Mouse (Mus musculus) liver, embryonic 14.5 days (tissue): Measurements from ENCODE around the gene 2610028H24Rik. TPM values are rescaled to one million over a fixed set of nuclear protein-coding genes. Genes with fewer than 3 reads are reported as not detected.

Experiments
- ATAC-seq: fragments of 200-750 bp; cut with Nextera tagmentation; 2 replicates; pipeline ENCODE4 v1.8.0; 2017; ENCODE audit warnings: moderate number of reproducible peaks, mild to moderate bottlenecking, moderate library complexity; ENCODE audit not compliant: insufficient read depth
- DNase-seq, 3 experiments: peaks; one replicate each; pipeline ENCODE4 v3.0.0-alpha.2; 2012 to 2013; ENCODE audit warnings: low read depth in 3 of 3, low spot score in 3 of 3
- H3K27ac ChIP-seq: fragments of 300-500 bp; sonication (generic); 2 replicates; pipeline ENCODE4 v1.5.1; 2014; ENCODE audit warnings: moderate library complexity, mild to moderate bottlenecking, control low read depth, inconsistent platforms
- H3K27me3 ChIP-seq: fragments of 300-500 bp; sonication (generic); 2 replicates; pipeline ENCODE4 v1.6.1; 2014; ENCODE audit warnings: mild to moderate bottlenecking, low read length, moderate library complexity; ENCODE audit not compliant: control insufficient read depth, insufficient read depth
- H3K36me3 ChIP-seq: fragments of 300-500 bp; sonication (generic); replicated peaks from 2 replicates; pipeline ENCODE4 v1.6.1; 2014; ENCODE audit warnings: low read depth; ENCODE audit not compliant: control insufficient read depth, insufficient read depth
- H3K4me1 ChIP-seq, 2 experiments: fragments of 200-500 bp in 1 of 2; fragments of 300-500 bp in 1 of 2; sonication (generic) in 1 of 2; replicated peaks; 2 replicates each; pipeline ENCODE4 v1.6.1; 2012 to 2014; ENCODE audit warnings: antibody characterized with exemption in 1 of 2, inconsistent platforms in 1 of 2, low read length in 1 of 2; ENCODE audit not compliant: control insufficient read depth in 2 of 2, insufficient read depth in 2 of 2
- H3K4me2 ChIP-seq: fragments of 300-500 bp; sonication (generic); 2 replicates; pipeline ENCODE4 v1.6.1; 2014; ENCODE audit warnings: low read depth, mild to moderate bottlenecking, control low read depth, moderate library complexity
- H3K4me3 ChIP-seq, 2 experiments: fragments of 200-500 bp in 1 of 2; fragments of 300-500 bp in 1 of 2; sonication (generic) in 1 of 2; 2 replicates each; pipeline ENCODE4 v1.5.1; 2012 to 2014; ENCODE audit warnings: low read depth in 2 of 2, low read length in 2 of 2, mild to moderate bottlenecking in 2 of 2, control low read depth in 1 of 2, inconsistent platforms in 1 of 2, moderate library complexity in 1 of 2; ENCODE audit not compliant: insufficient read depth in 1 of 2
- H3K9ac ChIP-seq: fragments of 300-500 bp; sonication (generic); replicated peaks from 2 replicates; pipeline ENCODE4 v1.6.1; 2014; ENCODE audit warnings: mild to moderate bottlenecking, control low read depth, moderate library complexity
- H3K9me3 ChIP-seq: fragments of 300-500 bp; sonication (generic); 2 replicates; pipeline ENCODE4 v1.6.1; 2016; ENCODE audit warnings: low read length, mixed read lengths; ENCODE audit not compliant: control insufficient read depth
- CTCF ChIP-seq: IDR thresholded peaks from 2 replicates; pipeline ENCODE4 v1.5.1; 2016; ENCODE audit warnings: antibody characterized with exemption, low read depth, control low read depth
- EP300 ChIP-seq: IDR thresholded peaks from 2 replicates; pipeline ENCODE4 v1.6.1; 2016; ENCODE audit warnings: antibody characterized with exemption, low read depth
- WGBS: fragments of 180-500 bp; shearing (Covaris S2); extraction: QIAGEN DNeasy Blood & Tissue Kit; methylation state at CpG from one replicate; pipeline ENCODE4 v1.1.7; 2014; ENCODE audit not compliant: insufficient replicate concordance; 5-methylcytosine and 5-hydroxymethylcytosine counted together
- polyA plus RNA-seq, 2 experiments: library from polyadenylated mRNA; depleted of rRNA in 1 of 2; stranded (reverse) in 1 of 2; unstranded in 1 of 2; fragments of >200 nt; fragmentation: Nextera tagmentation in 1 of 2; extraction: Ambion mirVana in 1 of 2; gene quantifications; 2 replicates each; pipeline versions ENCODE4 v1.2.1 to v1.2.3; 2012 to 2014

2610028H24Rik gene
- polyA plus RNA-seq, 2 experiments: not detected

GRCm38 (mm10) chr10:76497522-76497921 lies 48.6 kb downstream of the 2610028H24Rik start:
- ATAC-seq (no peak), DNase-seq (no peak)
- no peaks in the 10 kb centered on the region for H3K9me3 ChIP-seq
- H3K4me1 ChIP-seq: peaks cover 0 to 13% of the 10 kb centered on the region in 2 experiments; a peak in 1 of 4 replicates
- H3K4me2 ChIP-seq: no peak overlapping the region
- no peak overlapping the region for H3K9ac ChIP-seq
- 85% methylated on average over 4 of the region's 4 CpGs for WGBS
- no peaks in the 10 kb centered on the region for H3K27me3 ChIP-seq
- TF ChIP-seq EP300 (no peak), CTCF (no peak)
- H3K4me3 ChIP-seq: no peak overlapping the region
- H3K27ac ChIP-seq: no peak overlapping the region
- peaks cover 47% of the 10 kb centered on the region for H3K36me3 ChIP-seq

GRCm38 (mm10) chr10:76504271-76504943 lies 55.5 kb downstream of the 2610028H24Rik start:
- no peak overlapping the region for H3K27ac ChIP-seq
- H3K36me3 ChIP-seq: peaks cover 47% of the 10 kb centered on the region
- WGBS: 74% methylated on average over 11 of the region's 11 CpGs
- no peak for ATAC-seq
- no peak overlapping the region for H3K4me2 ChIP-seq
- peaks cover 0 to 4% of the 10 kb centered on the region in 2 experiments; a peak in 1 of 4 replicates for H3K4me1 ChIP-seq
- H3K9me3 ChIP-seq: no peaks in the 10 kb centered on the region
- no peak overlapping the region for H3K4me3 ChIP-seq
- no peak for DNase-seq
- TF ChIP-seq EP300: no peak
- TF ChIP-seq CTCF: no peak
- no peaks in the 10 kb centered on the region for H3K27me3 ChIP-seq
- H3K9ac ChIP-seq: no peak overlapping the region

GRCm38 (mm10) chr10:76505865-76506264 lies 57.0 kb downstream of the 2610028H24Rik start:
- WGBS: 65% methylated on average over 7 of the region's 7 CpGs
- ATAC-seq (no peak), DNase-seq (no peak)
- H3K27ac ChIP-seq: no peak overlapping the region
- H3K27me3 ChIP-seq: no peaks in the 10 kb centered on the region
- no peak overlapping the region for H3K4me3 ChIP-seq
- H3K4me1 ChIP-seq: peaks cover 0 to 4% of the 10 kb centered on the region in 2 experiments; a peak in 1 of 4 replicates
- peaks cover 35% of the 10 kb centered on the region for H3K36me3 ChIP-seq
- no peak overlapping the region for H3K4me2 ChIP-seq
- no peak overlapping the region for H3K9ac ChIP-seq
- H3K9me3 ChIP-seq: no peaks in the 10 kb centered on the region
- TF ChIP-seq CTCF: no peak
- no peak for TF ChIP-seq EP300

Other genes starting within 250 kb of the 2610028H24Rik start
- gene Prmt2, start 211.2 kb upstream of the 2610028H24Rik start, polyA plus RNA-seq (2012; rRNA removed): 3.8 and 3.9 TPM in 2 replicates
- 4.3 and 5.0 TPM in 2 replicates for gene Prmt2, start 211.2 kb upstream of the 2610028H24Rik start, polyA plus RNA-seq (2014; fragmentation: Nextera tagmentation; extraction: Ambion mirVana)
- 0.06 TPM in 1 of 2 replicates, not detected in the other for gene S100b, start 195.2 kb upstream of the 2610028H24Rik start, polyA plus RNA-seq (2012; rRNA removed)
- gene S100b, start 195.2 kb upstream of the 2610028H24Rik start, polyA plus RNA-seq (2014; fragmentation: Nextera tagmentation; extraction: Ambion mirVana): not detected in 2 replicates
- 1.7 and 1.8 TPM in 2 replicates for gene Dip2a, start 103.8 kb upstream of the 2610028H24Rik start, polyA plus RNA-seq (2012; rRNA removed)
- 0.62 and 0.69 TPM in 2 replicates for gene Dip2a, start 103.8 kb upstream of the 2610028H24Rik start, polyA plus RNA-seq (2014; fragmentation: Nextera tagmentation; extraction: Ambion mirVana)
- gene AC141477.1, start 8.6 kb upstream of the 2610028H24Rik start, polyA plus RNA-seq (2012; rRNA removed): not detected in 2 replicates
- gene AC141477.1, start 8.6 kb upstream of the 2610028H24Rik start, polyA plus RNA-seq (2014; fragmentation: Nextera tagmentation; extraction: Ambion mirVana): not detected in 2 replicates
- 9.9 and 19.9 TPM in 2 replicates for gene Pcnt, start 6.3 kb upstream of the 2610028H24Rik start, polyA plus RNA-seq (2012; rRNA removed)
- gene Pcnt, start 6.3 kb upstream of the 2610028H24Rik start, polyA plus RNA-seq (2014; fragmentation: Nextera tagmentation; extraction: Ambion mirVana): 9.3 and 11.6 TPM in 2 replicates
- 8.7 and 12.5 TPM in 2 replicates for gene Mcm3ap, start 19.8 kb downstream of the 2610028H24Rik start, polyA plus RNA-seq (2012; rRNA removed)
- gene Mcm3ap, start 19.8 kb downstream of the 2610028H24Rik start, polyA plus RNA-seq (2014; fragmentation: Nextera tagmentation; extraction: Ambion mirVana): 23.4 and 24.7 TPM in 2 replicates
- 1.1 and 1.5 TPM in 2 replicates for gene Ybey, start 20.0 kb downstream of the 2610028H24Rik start, polyA plus RNA-seq (2012; rRNA removed)
- gene Ybey, start 20.0 kb downstream of the 2610028H24Rik start, polyA plus RNA-seq (2014; fragmentation: Nextera tagmentation; extraction: Ambion mirVana): 1.8 TPM in 2 replicates
- gene Lss, start 82.5 kb downstream of the 2610028H24Rik start, polyA plus RNA-seq (2012; rRNA removed): 26.0 and 31.7 TPM in 2 replicates
- gene Lss, start 82.5 kb downstream of the 2610028H24Rik start, polyA plus RNA-seq (2014; fragmentation: Nextera tagmentation; extraction: Ambion mirVana): 45.2 and 46.6 TPM in 2 replicates
- 0.06 TPM in 1 of 2 replicates, not detected in the other for gene Spatc1l, start 113.2 kb downstream of the 2610028H24Rik start, polyA plus RNA-seq (2012; rRNA removed)
- gene Spatc1l, start 113.2 kb downstream of the 2610028H24Rik start, polyA plus RNA-seq (2014; fragmentation: Nextera tagmentation; extraction: Ambion mirVana): not detected in 2 replicates
- 27.8 and 29.9 TPM in 2 replicates for gene Ftcd, start 126.6 kb downstream of the 2610028H24Rik start, polyA plus RNA-seq (2012; rRNA removed)
- gene Ftcd, start 126.6 kb downstream of the 2610028H24Rik start, polyA plus RNA-seq (2014; fragmentation: Nextera tagmentation; extraction: Ambion mirVana): 19.2 and 19.8 TPM in 2 replicates
- gene Col6a2, start 174.5 kb downstream of the 2610028H24Rik start, polyA plus RNA-seq (2012; rRNA removed): 4.8 and 5.7 TPM in 2 replicates
- 2.6 and 3.7 TPM in 2 replicates for gene Col6a2, start 174.5 kb downstream of the 2610028H24Rik start, polyA plus RNA-seq (2014; fragmentation: Nextera tagmentation; extraction: Ambion mirVana)